Mouse (Mus musculus) bone marrow, adult 2 months (tissue): ENCODE measurements around the gene Ttc25. TPM values are rescaled to one million over a fixed set of nuclear protein-coding genes. Genes with fewer than 3 reads are reported as not detected.

Source experiments
- H3K27ac ChIP-seq: fragments of 200-500 bp; 2 replicates; pipeline ENCODE4 v1.5.1; 2012; ENCODE audit warnings: low read depth, mild to moderate bottlenecking, control low read depth, inconsistent platforms, low read length; ENCODE audit not compliant: control insufficient read depth, poor library complexity, insufficient read depth
- H3K4me1 ChIP-seq: fragments of 200-500 bp; 2 replicates; pipeline ENCODE4 v1.6.1; 2011; ENCODE audit warnings: low read length; ENCODE audit not compliant: control insufficient read depth, insufficient read depth
- H3K4me3 ChIP-seq: fragments of 200-500 bp; replicated peaks from 2 replicates; pipeline ENCODE3; 2011; ENCODE audit warnings: mild to moderate bottlenecking, low read depth, low read length, control low read depth; ENCODE audit not compliant: control insufficient read depth
- CTCF ChIP-seq: fragments of 200-500 bp; IDR thresholded peaks from 2 replicates; pipeline ENCODE4 v1.5.1; 2011; ENCODE audit warnings: low read length, control low read depth; ENCODE audit not compliant: control insufficient read depth, insufficient read depth
- POLR2A ChIP-seq: fragments of 200-500 bp; IDR thresholded peaks from 2 replicates; pipeline ENCODE4 v1.6.1; 2011; ENCODE audit warnings: low read depth, mild to moderate bottlenecking, control low read depth, low read length, borderline replicate concordance; ENCODE audit not compliant: control insufficient read depth
- WGBS: fragments of 180-500 bp; shearing (Covaris S2); methylation state at CpG from one replicate; pipeline ENCODE4 v1.1.7; 2018; 5-methylcytosine and 5-hydroxymethylcytosine counted together
- polyA plus RNA-seq: library from polyadenylated mRNA; stranded (reverse); fragments of >200 nt; gene quantifications from 2 replicates; pipeline ENCODE4 v1.2.4, GENCODE M21; 2011; ENCODE audit warnings: low replicate concordance; ENCODE audit not compliant: missing spikeins, insufficient read depth, insufficient read length

The Ttc25 gene
- polyA plus RNA-seq, 1 experiment, result 0.35 TPM

- 64% methylated on average over 9 of the region's 9 CpGs for WGBS
- Histone ChIP-seq H3K4me3 (no peak overlapping the region), H3K4me1 (peaks cover 2% of the 10 kb centered on the region; the same call in 1 of the 2 replicates), H3K27ac (no peak overlapping the region)
- TF ChIP-seq POLR2A (no peak), CTCF (no peak)
Measured at GRCm38 (mm10) chr11:100569789-100570188, 24.4 kb downstream of the Ttc25 start.

- Histone ChIP-seq H3K27ac (no peak overlapping the region), H3K4me3 (peak overlapping the region; percentile 36), H3K4me1 (peaks cover 2% of the 10 kb centered on the region; the same call in 1 of the 2 replicates)
- 8% methylated on average over 8 of the region's 8 CpGs for WGBS
- TF ChIP-seq CTCF, result peak; percentile 73
- TF ChIP-seq POLR2A, result no peak
Measured at GRCm38 (mm10) chr11:100570430-100571201, 25.2 kb downstream of the Ttc25 start.

DNA sequence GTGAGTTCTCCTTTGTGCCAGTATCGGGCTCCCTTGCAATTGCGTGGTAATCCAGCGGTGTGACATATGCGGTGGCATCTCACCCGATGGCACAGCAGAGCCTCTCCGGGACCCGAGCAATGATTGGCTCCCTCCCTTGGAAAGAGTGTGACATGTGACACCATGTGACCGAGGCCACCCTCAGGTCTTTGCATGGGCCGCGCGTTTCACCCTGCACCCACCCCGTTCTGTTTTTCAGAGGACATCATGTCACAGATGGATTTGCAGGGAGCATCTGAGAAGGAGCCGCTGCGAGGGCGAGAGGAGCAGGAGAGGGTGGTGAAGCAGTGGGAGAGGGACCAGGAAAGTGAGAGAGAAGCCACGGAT, 25.8 kb downstream of the Ttc25 start:
- Histone ChIP-seq H3K4me3 (peak overlapping the region; percentile 36), H3K4me1 (peaks cover 2% of the 10 kb centered on the region; the same call in 1 of the 2 replicates), H3K27ac (no peak overlapping the region; the same call in 1 of the 2 replicates)
- 9% methylated on average over 16 of the region's 16 CpGs for whole genome bisulfite sequencing
- TF ChIP-seq CTCF, result no peak
- no peak for TF ChIP-seq POLR2A

- peaks cover 2% of the 10 kb centered on the region for H3K4me1 ChIP-seq
- 22% methylated on average over 3 of the region's 3 CpGs for WGBS
- H3K4me3 ChIP-seq, result peak overlapping the region; percentile 90
- no peak for TF ChIP-seq POLR2A
- TF ChIP-seq CTCF, result no peak
- peak overlapping the region; percentile 93; the same call in 1 of the 2 replicates for H3K27ac ChIP-seq
Measured at GRCm38 (mm10) chr11:100574188-100574587, 28.8 kb downstream of the Ttc25 start.

- 0 out of 2 replicates have a peak, but pooled peaks have one; percentile 13 for TF ChIP-seq CTCF
- peak; percentile 75; the same call in 1 of the 2 replicates for TF ChIP-seq POLR2A
- H3K27ac ChIP-seq, result peak within 1 kb of the TSS; percentile 93
- peaks cover 2% of the 10 kb centered on the region for H3K4me1 ChIP-seq
- under 1% methylated on average over 47 of the region's 47 CpGs for WGBS
- H3K4me3 ChIP-seq, result peak within 1 kb of the TSS; percentile 90
Measured at GRCm38 (mm10) chr11:100574708-100575483, 29.5 kb downstream of the Ttc25 start, which contains the start of gene Cnp. Gene Cnp, plus strand, starts transcription at chr11:100574904.

DNA sequence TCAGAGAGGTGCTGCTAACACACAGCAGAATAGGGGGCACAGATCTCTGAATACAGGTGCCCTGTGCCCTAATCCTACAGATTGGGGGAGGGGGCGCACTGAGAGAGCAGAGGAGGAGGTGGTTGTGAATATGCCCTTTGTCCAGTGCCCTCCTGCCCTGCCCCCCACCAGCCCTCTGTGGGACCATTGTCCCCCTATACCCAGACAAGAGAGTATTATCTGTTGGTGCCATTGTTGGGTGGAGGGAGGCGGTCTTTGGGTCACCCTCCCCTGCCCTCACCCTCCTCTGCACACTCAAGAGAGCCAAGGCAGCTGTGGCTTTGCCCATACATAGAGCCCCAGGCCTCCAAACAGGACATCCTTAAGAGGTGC, 30.1 kb downstream of the Ttc25 start:
- WGBS, result 17% methylated on average over 2 of the region's 2 CpGs
- H3K27ac ChIP-seq, result peak overlapping the region; percentile 93

DNA sequence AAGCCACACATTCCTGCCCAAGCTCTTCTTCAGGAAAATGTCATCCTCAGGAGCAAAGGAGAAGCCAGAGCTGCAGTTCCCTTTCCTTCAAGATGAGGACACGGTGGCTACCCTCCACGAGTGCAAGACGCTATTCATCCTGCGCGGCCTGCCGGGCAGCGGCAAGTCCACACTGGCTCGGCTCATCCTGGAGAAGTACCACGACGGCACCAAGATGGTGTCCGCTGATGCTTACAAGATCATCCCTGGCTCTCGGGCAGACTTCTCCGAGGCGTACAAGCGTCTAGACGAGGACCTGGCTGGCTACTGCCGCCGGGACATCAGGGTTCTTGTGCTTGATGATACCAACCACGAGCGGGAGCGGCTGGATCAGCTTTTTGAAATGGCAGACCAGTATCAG, 30.8 kb downstream of the Ttc25 start:
- peak overlapping the region; percentile 26 for H3K4me3 ChIP-seq
- H3K4me1 ChIP-seq, result no peaks in the 10 kb centered on the region; the same call in none of the 2 replicates
- TF ChIP-seq POLR2A, result no peak
- no peak for TF ChIP-seq CTCF
- H3K27ac ChIP-seq, result 0 out of 2 replicates have a peak overlapping the region, but pooled peaks have one; percentile 11
- WGBS, result 85% methylated on average over 21 of the region's 21 CpGs

More for the DNA sequence above, 30.1 kb downstream of the Ttc25 start:
- Histone ChIP-seq H3K4me1 (peaks cover 2% of the 10 kb centered on the region), H3K4me3 (peak overlapping the region; percentile 90)
- TF ChIP-seq CTCF, result no peak
- no peak for TF ChIP-seq POLR2A
